Mouse (Mus musculus) MEL (cell line): ENCODE measurements around the gene Usp29. TPM values are rescaled to one million over a fixed set of nuclear protein-coding genes. Genes with fewer than 3 reads are reported as not detected.

Source experiments
- DNase-seq: peaks from one replicate; pipeline ENCODE4 v3.0.0; 2011; ENCODE audit warnings: low read depth, low spot score
- H3K27ac ChIP-seq: 2 replicates; pipeline ENCODE4 v1.5.1; 2012; ENCODE audit warnings: low read depth, mild to moderate bottlenecking, control low read depth, low read length, moderate library complexity; ENCODE audit not compliant: control insufficient read depth
- H3K27me3 ChIP-seq, 2 experiments: fragments of 150-350 bp in 1 of 2; sonication (generic) in 1 of 2; 2 replicates each; pipeline ENCODE4 v1.6.1; 2012; ENCODE audit warnings: low read length in 2 of 2, mild to moderate bottlenecking in 2 of 2, improper control_type of control experiment in 1 of 2, moderate library complexity in 1 of 2; ENCODE audit not compliant: insufficient read depth in 2 of 2, control insufficient read depth in 1 of 2
- H3K36me3 ChIP-seq, 2 experiments: 2 replicates each; pipeline ENCODE4 v1.6.1; 2012 to 2014; ENCODE audit warnings: low read length in 2 of 2, improper control_type of control experiment in 1 of 2, inconsistent platforms in 1 of 2, mild to moderate bottlenecking in 1 of 2; ENCODE audit not compliant: insufficient read depth in 2 of 2, control insufficient read depth in 1 of 2
- H3K4me1 ChIP-seq, 2 experiments: fragments of 150-350 bp in 1 of 2; sonication (generic) in 1 of 2; 2 replicates each; pipeline ENCODE4 v1.6.1; 2012; ENCODE audit warnings: low read length in 2 of 2, improper control_type of control experiment in 1 of 2, mild to moderate bottlenecking in 1 of 2; ENCODE audit not compliant: insufficient read depth in 2 of 2, control insufficient read depth in 1 of 2
- H3K4me3 ChIP-seq, 2 experiments: fragments of 150-350 bp in 1 of 2; sonication (generic) in 1 of 2; 2 replicates each; pipeline ENCODE4 v1.5.1; 2012; ENCODE audit warnings: low read depth in 2 of 2, low read length in 2 of 2, mild to moderate bottlenecking in 2 of 2, moderate library complexity in 2 of 2, control low read depth in 1 of 2, improper control_type of control experiment in 1 of 2; ENCODE audit not compliant: control insufficient read depth in 1 of 2, insufficient read depth in 1 of 2
- H3K79me2 ChIP-seq: 2 replicates; pipeline ENCODE4 v1.6.1; 2012; ENCODE audit warnings: mild to moderate bottlenecking, low read length, moderate library complexity; ENCODE audit not compliant: control insufficient read depth, poor library complexity, insufficient read depth
- H3K9ac ChIP-seq: 2 replicates; pipeline ENCODE4 v1.6.1; 2012; ENCODE audit warnings: low read depth, mild to moderate bottlenecking, control low read depth, low read length, moderate library complexity; ENCODE audit not compliant: control insufficient read depth, poor library complexity, severe bottlenecking
- H3K9me3 ChIP-seq: fragments of 150-350 bp; sonication (generic); replicated peaks from 2 replicates; pipeline ENCODE4 v1.6.1; 2012; ENCODE audit warnings: mild to moderate bottlenecking, low read length, improper control_type of control experiment, moderate library complexity; ENCODE audit not compliant: insufficient read depth
- BHLHE40 ChIP-seq: IDR thresholded peaks from 2 replicates; pipeline ENCODE4 v1.6.1; 2012; ENCODE audit warnings: low read depth, mild to moderate bottlenecking, inconsistent platforms, low read length, improper control_type of control experiment, borderline replicate concordance
- CHD1 ChIP-seq: IDR thresholded peaks from 2 replicates; pipeline ENCODE4 v1.6.1; 2012; ENCODE audit warnings: low read depth, mild to moderate bottlenecking, inconsistent platforms, low read length, improper control_type of control experiment
- CHD2 ChIP-seq: IDR thresholded peaks from 2 replicates; pipeline ENCODE4 v1.6.1; 2011; ENCODE audit warnings: low read length, improper control_type of control experiment
- CTCF ChIP-seq, 3 experiments: IDR thresholded peaks in 2 of 3; conservative IDR thresholded peaks in 1 of 3; 2 replicates each; pipeline ENCODE4 v1.5.1; 2011 to 2012; ENCODE audit warnings: low read length in 3 of 3, low read depth in 2 of 3, mild to moderate bottlenecking in 2 of 3, improper control_type of control experiment in 1 of 3, inconsistent platforms in 1 of 3, mixed read lengths in 1 of 3, moderate library complexity in 1 of 3; ENCODE audit not compliant: control insufficient read depth in 1 of 3, insufficient read depth in 1 of 3, poor library complexity in 1 of 3, severe bottlenecking in 1 of 3
- E2F4 ChIP-seq: IDR thresholded peaks from 2 replicates; pipeline ENCODE4 v1.6.1; 2011; ENCODE audit warnings: low read depth, low read length, improper control_type of control experiment, borderline replicate concordance
- ELF1 ChIP-seq: IDR thresholded peaks from 2 replicates; pipeline ENCODE4 v1.6.1; 2014; ENCODE audit warnings: low read depth, mild to moderate bottlenecking, inconsistent platforms, low read length, improper control_type of control experiment, moderate library complexity
- ETS1 ChIP-seq: IDR thresholded peaks from 2 replicates; pipeline ENCODE4 v1.6.1; 2012; ENCODE audit warnings: low read depth, mild to moderate bottlenecking, inconsistent platforms, low read length, improper control_type of control experiment, moderate library complexity
- GABPA ChIP-seq: IDR thresholded peaks from 2 replicates; pipeline ENCODE4 v1.6.1; 2012; ENCODE audit warnings: low read depth, mild to moderate bottlenecking, inconsistent platforms, low read length, improper control_type of control experiment, moderate library complexity
- GATA1 ChIP-seq: IDR thresholded peaks from 2 replicates; pipeline ENCODE4 v1.6.1; 2011; ENCODE audit warnings: low read depth, low read length, improper control_type of control experiment
- HCFC1 ChIP-seq: IDR thresholded peaks from 2 replicates; pipeline ENCODE4 v1.6.1; 2012; ENCODE audit warnings: low read depth, mild to moderate bottlenecking, inconsistent platforms, low read length, improper control_type of control experiment, moderate library complexity
- MAZ ChIP-seq: IDR thresholded peaks from 2 replicates; pipeline ENCODE4 v1.6.1; 2012; ENCODE audit warnings: low read depth, mild to moderate bottlenecking, inconsistent platforms, low read length, improper control_type of control experiment
- MXI1 ChIP-seq: IDR thresholded peaks from 2 replicates; pipeline ENCODE4 v1.6.1; 2011; ENCODE audit warnings: mild to moderate bottlenecking, low read depth, low read length, improper control_type of control experiment
- MYB ChIP-seq: IDR thresholded peaks from 2 replicates; pipeline ENCODE4 v1.6.1; 2011; ENCODE audit warnings: mild to moderate bottlenecking, low read depth, low read length, improper control_type of control experiment
- NELFE ChIP-seq: IDR thresholded peaks from 2 replicates; pipeline ENCODE4 v1.6.1; 2011; ENCODE audit warnings: low read depth, low read length, improper control_type of control experiment
- POLR2AphosphoS2 ChIP-seq: IDR thresholded peaks from 2 replicates; pipeline ENCODE4 v1.6.1; 2011; ENCODE audit warnings: low read length, improper control_type of control experiment
- RAD21 ChIP-seq: IDR thresholded peaks from 2 replicates; pipeline ENCODE4 v1.6.1; 2011; ENCODE audit warnings: mild to moderate bottlenecking, low read depth, low read length, improper control_type of control experiment
- SMC3 ChIP-seq: IDR thresholded peaks from 2 replicates; pipeline ENCODE4 v1.6.1; 2011; ENCODE audit warnings: low read depth, low read length, improper control_type of control experiment
- TAL1 ChIP-seq: IDR thresholded peaks from 2 replicates; pipeline ENCODE4 v1.6.1; 2012; ENCODE audit warnings: mild to moderate bottlenecking, inconsistent platforms, low read length, moderate library complexity, mixed read lengths
- TBP ChIP-seq: IDR thresholded peaks from 2 replicates; pipeline ENCODE4 v1.8.0; 2011; ENCODE audit warnings: low read depth, low read length, improper control_type of control experiment
- UBTF ChIP-seq: IDR thresholded peaks from 2 replicates; pipeline ENCODE4 v1.6.1; 2012; ENCODE audit warnings: low read depth, mild to moderate bottlenecking, inconsistent platforms, low read length, improper control_type of control experiment, moderate library complexity, borderline replicate concordance; ENCODE audit not compliant: insufficient read depth
- USF2 ChIP-seq, 2 experiments: IDR thresholded peaks; 2 replicates each; pipeline ENCODE4 v1.6.1; 2011 to 2012; ENCODE audit warnings: improper control_type of control experiment in 2 of 2, low read length in 2 of 2, borderline replicate concordance in 1 of 2, inconsistent platforms in 1 of 2, low read depth in 1 of 2, mild to moderate bottlenecking in 1 of 2; ENCODE audit not compliant: insufficient read depth in 1 of 2
- ZMIZ1 ChIP-seq: IDR thresholded peaks from 2 replicates; pipeline ENCODE4 v1.6.1; 2012; ENCODE audit warnings: low read depth, mild to moderate bottlenecking, inconsistent platforms, low read length, improper control_type of control experiment, moderate library complexity
- ZNF384 ChIP-seq: IDR thresholded peaks from 2 replicates; pipeline ENCODE4 v1.6.1; 2012; ENCODE audit warnings: low read depth, mild to moderate bottlenecking, inconsistent platforms, low read length, improper control_type of control experiment
- polyA plus RNA-seq, 2 experiments: library from polyadenylated mRNA; stranded (reverse) in 1 of 2; unstranded in 1 of 2; fragments of >175 nt in 1 of 2; fragments of >200 nt in 1 of 2; gene quantifications; 2 replicates each; pipeline versions ENCODE4 v1.2.1 to v1.2.4; 2012; ENCODE audit warnings: low replicate concordance in 2 of 2, low read depth in 1 of 2; ENCODE audit not compliant: insufficient read length in 2 of 2, insufficient read depth in 1 of 2, missing spikeins in 1 of 2
- total RNA-seq: library from RNA; depleted of rRNA; stranded (reverse); fragments of 300-350 nt; gene quantifications from 2 replicates; pipeline ENCODE4 v1.2.3, GENCODE M21; 2012

Gene Usp29
- total and polyA plus RNA-seq, 3 experiments: not detected

DNA sequence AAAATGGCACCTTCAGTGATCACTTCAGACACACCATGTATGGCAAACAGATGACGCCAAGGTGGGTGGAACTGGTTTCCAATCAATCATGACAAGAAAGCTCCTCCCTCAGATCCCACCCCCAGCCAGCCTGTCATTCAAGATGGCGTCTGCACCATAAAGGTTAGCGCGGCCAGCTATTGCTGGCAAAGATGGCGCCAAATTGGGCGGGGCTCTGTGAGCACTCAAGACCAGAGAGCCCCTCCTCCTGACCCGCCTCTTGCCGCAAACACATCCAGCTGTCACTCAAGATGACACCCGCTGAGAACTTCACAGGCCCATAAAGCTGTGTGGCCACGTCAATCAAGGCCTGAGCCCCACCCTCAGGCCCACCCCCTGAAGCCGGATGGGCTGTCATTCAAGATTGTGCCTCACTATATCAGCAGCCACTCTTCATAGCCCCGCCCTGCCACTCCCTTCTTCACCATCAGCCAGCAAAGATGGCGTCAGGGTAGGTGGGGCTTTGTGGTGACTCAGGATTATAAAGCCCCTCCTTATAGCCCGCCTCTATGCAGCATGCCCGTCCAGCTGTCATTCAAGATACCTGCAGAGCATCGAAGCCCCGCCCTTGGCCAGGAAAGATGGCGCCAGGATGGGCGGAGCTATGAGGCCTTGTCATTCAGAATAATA lies 2.0 kb upstream of the Usp29 start:
- no peaks in the 10 kb centered on the region for H3K9me3 ChIP-seq
- no peak overlapping the region for H3K27ac ChIP-seq
- H3K36me3 ChIP-seq: no peaks in the 10 kb centered on the region
- no peak for TF ChIP-seq POLR2AphosphoS2
- TF ChIP-seq GATA1: no peak
- no peak for TF ChIP-seq MXI1
- TF ChIP-seq MYB: no peak
- TF ChIP-seq ZMIZ1: no peak
- no peak for TF ChIP-seq NELFE
- no peak for TF ChIP-seq CHD2
- no peak for TF ChIP-seq ZNF384
- TF ChIP-seq ETS1: no peak
- TF ChIP-seq E2F4: no peak
- no peak overlapping the region for H3K9ac ChIP-seq
- H3K27me3 ChIP-seq: no peaks in the 10 kb centered on the region
- no peaks in the 10 kb centered on the region for H3K79me2 ChIP-seq
- DNase-seq: peak; percentile 1
- no peak overlapping the region for H3K4me3 ChIP-seq
- H3K4me1 ChIP-seq: no peaks in the 10 kb centered on the region

DNA sequence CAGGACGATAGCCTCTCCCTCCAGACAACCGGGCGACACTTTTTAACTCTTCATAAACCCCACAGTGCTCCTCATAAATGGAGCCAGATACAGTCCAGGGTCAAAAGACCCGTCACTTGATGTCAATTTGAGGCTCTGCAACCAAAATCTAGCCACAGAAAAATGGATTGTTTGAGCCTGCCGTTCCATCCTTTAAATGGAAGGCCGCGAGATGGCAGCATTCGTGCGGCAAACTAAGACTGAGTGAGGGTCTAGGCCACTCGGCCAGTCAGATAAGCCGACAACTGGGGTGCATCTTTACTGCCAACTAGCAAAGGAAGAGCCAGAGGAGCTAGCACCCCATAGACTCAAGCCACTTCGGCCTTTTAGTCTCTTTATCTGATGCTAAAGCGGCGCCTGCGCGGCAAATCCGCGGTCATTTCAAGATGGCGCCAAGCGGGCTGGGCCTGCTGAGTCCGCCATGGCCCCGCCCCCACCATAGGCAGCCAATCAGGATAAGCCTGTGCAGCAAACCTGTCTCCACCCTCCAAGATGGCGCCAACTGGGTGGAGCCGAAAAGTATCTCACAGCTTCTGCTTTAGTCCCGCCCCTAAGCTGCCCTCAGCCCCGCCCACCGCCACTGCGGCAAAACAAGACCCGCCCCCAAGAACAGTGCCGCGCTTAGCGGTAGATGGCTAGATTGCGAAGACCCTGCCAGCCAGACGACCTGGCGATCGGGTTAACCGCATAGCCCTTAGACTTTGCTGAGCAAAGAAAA lies 1.1 kb upstream of the Usp29 start:
- H3K27me3 ChIP-seq: no peaks in the 10 kb centered on the region
- no peak for DNase-seq
- H3K9me3 ChIP-seq: no peaks in the 10 kb centered on the region
- no peaks in the 10 kb centered on the region for H3K79me2 ChIP-seq
- H3K4me1 ChIP-seq: no peaks in the 10 kb centered on the region
- no peak for TF ChIP-seq BHLHE40
- no peak for TF ChIP-seq ELF1
- TF ChIP-seq CHD1: no peak
- no peak for TF ChIP-seq TBP
- TF ChIP-seq RAD21: no peak
- TF ChIP-seq SMC3: no peak
- no peak for TF ChIP-seq GATA1
- TF ChIP-seq MAZ: no peak
- no peak for TF ChIP-seq ZMIZ1
- no peak for TF ChIP-seq ETS1
- TF ChIP-seq TAL1: no peak
- TF ChIP-seq USF2 (IDR thresholded peaks at IDR 0.05; ENCODE audit: borderline replicate concordance in 1 of 2, insufficient read depth in 1 of 2, low read depth in 1 of 2, low read length in 2 of 2): no peak
- no peak for TF ChIP-seq CHD2
- TF ChIP-seq HCFC1: no peak
- no peak for TF ChIP-seq GABPA
- TF ChIP-seq UBTF: no peak
- no peak for TF ChIP-seq CTCF (IDR thresholded peaks at IDR 0.05 in 2 of 3, conservative IDR thresholded peaks at IDR 0.05 in 1 of 3; ENCODE audit: control insufficient read depth in 1 of 3, insufficient read depth in 1 of 3, low read depth in 2 of 3, low read length in 3 of 3, poor library complexity in 1 of 3, severe bottlenecking in 1 of 3)
- no peak overlapping the region for H3K9ac ChIP-seq
- no peak overlapping the region for H3K27ac ChIP-seq
- H3K36me3 ChIP-seq: no peaks in the 10 kb centered on the region
- no peak overlapping the region for H3K4me3 ChIP-seq
